Mouse (Mus musculus) liver, adult 2 months (tissue): Measurements from ENCODE around the gene Flcn. TPM values are rescaled to one million over a fixed set of nuclear protein-coding genes. Genes with fewer than 3 reads are reported as not detected.

Source experiments
- DNase-seq: peaks from one replicate; pipeline ENCODE4 v3.0.0-alpha.2; 2011; ENCODE audit warnings: low read depth, low spot score; ENCODE audit errors: extremely low read depth
- H3K27ac ChIP-seq: fragments of 200-500 bp; replicated peaks from 2 replicates; pipeline ENCODE4 v1.5.1; 2012; ENCODE audit warnings: low read depth, mild to moderate bottlenecking, control low read depth, inconsistent platforms, low read length; ENCODE audit not compliant: insufficient read depth
- H3K27me3 ChIP-seq: fragments of 200-500 bp; 2 replicates; pipeline ENCODE4 v1.6.1; 2012; ENCODE audit warnings: mild to moderate bottlenecking, moderate library complexity, low read length, inconsistent platforms; ENCODE audit not compliant: control insufficient read depth, insufficient read depth
- H3K36me3 ChIP-seq: fragments of 200-500 bp; 2 replicates; pipeline ENCODE4 v1.6.1; 2012; ENCODE audit warnings: low read length, inconsistent platforms; ENCODE audit not compliant: control insufficient read depth, insufficient read depth
- H3K4me1 ChIP-seq: fragments of 200-500 bp; 2 replicates; pipeline ENCODE4 v1.6.1; 2011; ENCODE audit warnings: low read length; ENCODE audit not compliant: control insufficient read depth, insufficient read depth
- H3K4me3 ChIP-seq: fragments of 200-500 bp; 2 replicates; pipeline ENCODE4 v1.5.1; 2011; ENCODE audit warnings: low read depth, mild to moderate bottlenecking, control low read depth, low read length, moderate library complexity; ENCODE audit not compliant: insufficient read depth
- H3K79me2 ChIP-seq: fragments of 200-500 bp; 2 replicates; pipeline ENCODE4 v1.6.1; 2012; ENCODE audit warnings: inconsistent platforms, mild to moderate bottlenecking, low read length, moderate library complexity; ENCODE audit not compliant: control insufficient read depth, insufficient read depth
- H3K9ac ChIP-seq: fragments of 200-500 bp; 2 replicates; pipeline ENCODE4 v1.6.1; 2012; ENCODE audit warnings: low read depth, mild to moderate bottlenecking, control low read depth, inconsistent platforms, low read length
- CTCF ChIP-seq: fragments of 200-500 bp; IDR thresholded peaks from 2 replicates; pipeline ENCODE4 v1.5.1; 2011; ENCODE audit warnings: low read depth, low read length, control low read depth
- POLR2A ChIP-seq: fragments of 200-500 bp; IDR thresholded peaks from 2 replicates; pipeline ENCODE4 v1.6.1; 2011; ENCODE audit warnings: low read length, control low read depth; ENCODE audit not compliant: insufficient read depth; ENCODE audit errors: extremely low read depth
- WGBS: fragments of 180-500 bp; shearing (Covaris S2); methylation state at CpG from one replicate; pipeline ENCODE4 v1.1.7; 2018; 5-methylcytosine and 5-hydroxymethylcytosine counted together
- polyA plus RNA-seq: library from polyadenylated mRNA; depleted of rRNA; stranded (reverse); fragments of >200 nt; gene quantifications from 2 replicates; pipeline ENCODE4 v1.2.3, GENCODE M21; 2012
- total RNA-seq: library from RNA; depleted of rRNA; stranded (reverse); fragments of >200 nt; gene quantifications from 2 replicates; pipeline ENCODE4 v1.2.3, GENCODE M21; 2014

Gene Flcn
- total and polyA plus RNA-seq, 2 experiments: 24.6 to 31.4 TPM

DNA sequence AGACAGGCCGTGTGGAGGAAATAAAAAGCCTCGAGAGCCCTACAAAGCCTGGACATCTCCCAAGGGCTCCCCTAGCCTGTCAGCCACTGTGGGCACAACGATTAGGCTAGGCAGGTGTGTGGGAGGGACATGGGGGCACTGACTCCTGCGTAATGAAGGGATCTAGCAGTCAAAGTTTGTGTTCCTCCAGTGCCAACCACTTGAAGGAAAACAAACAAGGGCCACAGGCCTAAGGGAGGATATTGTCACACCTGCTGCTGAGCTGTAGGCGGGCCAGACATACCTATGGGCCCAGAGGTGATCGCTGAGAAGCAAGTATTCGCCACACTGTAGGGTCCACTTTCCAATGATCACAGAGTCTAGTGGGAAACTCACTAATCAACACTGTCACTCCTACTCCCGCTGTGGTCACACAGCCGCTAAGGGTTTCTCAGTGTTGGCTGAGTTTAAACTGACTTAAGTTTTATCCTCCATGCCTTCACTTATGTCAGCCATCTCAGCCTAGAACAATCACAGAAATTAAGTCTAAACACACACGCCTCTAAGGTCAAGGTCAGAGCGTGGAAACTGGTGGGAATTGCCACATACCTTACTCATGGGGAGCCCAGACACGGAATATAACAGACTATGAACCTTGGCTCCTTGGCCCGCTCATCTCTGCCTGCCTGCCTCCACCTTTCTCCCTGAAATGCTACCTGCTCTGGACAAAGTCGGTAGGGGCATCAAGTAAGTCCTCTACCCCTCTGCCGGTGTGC, 23.2 kb downstream of the Flcn start:
- peak overlapping the region; percentile 64 for H3K4me3 ChIP-seq
- WGBS: 45% methylated on average over 15 of the region's 15 CpGs

DNA sequence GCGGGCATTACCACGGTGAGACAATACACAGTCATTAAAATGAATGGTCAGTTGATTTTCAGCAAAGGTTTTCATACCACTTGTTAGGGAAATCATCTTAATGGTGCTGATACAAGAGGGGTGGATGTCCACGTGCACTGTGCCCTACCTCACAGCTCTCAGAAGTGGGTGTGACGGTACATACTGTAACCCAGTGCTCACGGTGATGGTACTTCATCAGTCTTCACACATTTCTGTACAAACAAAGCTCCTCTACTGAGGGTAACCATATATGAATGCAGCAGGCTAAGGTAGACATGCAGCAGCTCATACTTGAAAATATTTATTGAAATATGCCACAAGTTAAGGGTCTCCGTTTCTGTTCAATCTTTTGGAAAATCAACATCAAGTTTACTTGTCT, 26.2 kb downstream of the Flcn start:
- Histone ChIP-seq H3K27me3 (no peaks in the 10 kb centered on the region), H3K9ac (no peak overlapping the region), H3K36me3 (no peaks in the 10 kb centered on the region), H3K27ac (no peak overlapping the region), H3K79me2 (no peaks in the 10 kb centered on the region), H3K4me1 (peaks cover 8% of the 10 kb centered on the region), H3K4me3 (no peak overlapping the region)
- 88% methylated on average over 6 of the region's 6 CpGs for WGBS
- DNase-seq: no peak
- no peak for TF ChIP-seq CTCF
- no peak for TF ChIP-seq POLR2A

More for the DNA sequence above, 23.2 kb downstream of the Flcn start:
- TF ChIP-seq POLR2A: no peak
- no peak for TF ChIP-seq CTCF
- DNase-seq: peak; percentile 77
- H3K9ac ChIP-seq: peak overlapping the region; percentile 72
- no peaks in the 10 kb centered on the region for H3K36me3 ChIP-seq
- H3K27me3 ChIP-seq: no peaks in the 10 kb centered on the region
- peak overlapping the region; percentile 60 for H3K27ac ChIP-seq
- no peaks in the 10 kb centered on the region for H3K79me2 ChIP-seq
- peaks cover 8% of the 10 kb centered on the region for H3K4me1 ChIP-seq

DNA sequence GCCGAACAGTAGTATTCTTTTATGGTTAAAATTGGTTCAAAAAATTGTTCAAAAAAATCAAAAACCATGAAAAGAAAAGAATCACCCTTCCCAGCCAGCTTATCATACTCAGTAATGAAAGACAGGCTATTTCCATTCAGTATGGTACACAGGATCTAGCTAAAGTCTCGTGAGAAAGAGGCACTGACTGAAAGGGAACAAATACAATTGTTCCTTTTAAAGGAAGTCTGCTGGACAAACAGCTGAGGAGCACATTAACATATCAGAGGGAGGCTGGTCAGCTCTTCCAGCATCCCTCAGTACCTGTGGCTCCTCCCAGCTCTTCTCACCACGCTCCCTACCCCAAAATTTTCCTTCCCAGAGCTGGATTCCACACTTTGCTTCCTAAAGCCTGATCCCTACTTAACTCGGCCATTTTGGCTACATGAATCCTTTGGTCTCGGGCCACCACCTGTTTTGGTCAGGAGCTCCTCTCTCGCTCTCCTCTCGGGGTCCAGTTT, 27.7 kb downstream of the Flcn start:
- Histone ChIP-seq H3K4me1 (peaks cover 13% of the 10 kb centered on the region), H3K79me2 (no peaks in the 10 kb centered on the region), H3K27me3 (no peaks in the 10 kb centered on the region), H3K4me3 (no peak overlapping the region), H3K27ac (no peak overlapping the region), H3K36me3 (no peaks in the 10 kb centered on the region), H3K9ac (no peak overlapping the region)
- DNase-seq: no peak
- no peak for TF ChIP-seq POLR2A
- no peak for TF ChIP-seq CTCF
- 87% methylated on average over 7 of the region's 7 CpGs for WGBS

DNA sequence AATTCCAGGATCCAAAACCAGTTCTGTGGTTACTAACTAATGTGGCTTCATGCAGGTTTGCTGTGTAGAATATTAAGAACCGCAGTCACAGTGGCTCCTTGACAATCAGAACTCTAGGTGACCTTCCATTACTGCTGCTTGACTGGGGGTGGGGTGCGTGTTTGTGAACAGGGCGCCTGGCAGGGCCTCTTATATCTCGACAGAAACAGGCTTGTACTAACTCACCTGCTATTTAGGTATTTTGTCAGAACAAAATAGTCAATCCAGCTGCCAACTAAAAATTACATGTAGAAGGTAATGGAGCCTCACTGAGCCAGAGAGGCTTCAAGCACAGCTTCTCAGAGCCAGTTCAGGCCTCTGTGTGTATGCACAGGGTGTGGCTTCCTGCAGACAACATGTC, 29.6 kb downstream of the Flcn start:
- Histone ChIP-seq H3K79me2 (no peaks in the 10 kb centered on the region), H3K4me1 (peaks cover 5% of the 10 kb centered on the region), H3K27ac (no peak overlapping the region), H3K9ac (no peak overlapping the region), H3K27me3 (no peaks in the 10 kb centered on the region), H3K36me3 (peaks cover under 1% of the 10 kb centered on the region; the same call in 1 of the 2 replicates), H3K4me3 (no peak overlapping the region)
- TF ChIP-seq POLR2A: no peak
- no peak for TF ChIP-seq CTCF
- no peak for DNase-seq
- WGBS: 89% methylated on average over 4 of the region's 4 CpGs

DNA sequence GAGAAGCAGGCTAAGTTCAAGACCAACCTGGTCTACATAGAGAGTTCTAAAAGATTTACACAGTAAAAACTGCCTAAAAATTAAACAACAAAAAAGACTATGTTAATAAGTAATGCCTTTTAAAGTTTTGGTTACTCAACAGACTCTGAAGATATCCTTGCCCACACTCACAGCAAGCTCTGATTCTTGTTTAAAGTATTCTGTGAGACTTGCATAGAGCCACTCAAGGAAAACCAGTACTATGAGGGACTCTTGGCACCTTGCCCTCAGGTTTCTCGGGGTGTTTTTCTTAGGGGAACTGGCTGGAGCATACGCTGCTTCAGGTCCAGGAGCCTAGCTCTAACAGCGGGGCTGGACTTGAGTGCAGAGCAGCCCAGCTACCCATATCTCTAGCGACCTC, 30.4 kb downstream of the Flcn start:
- H3K9ac ChIP-seq: no peak overlapping the region
- DNase-seq: no peak
- TF ChIP-seq CTCF: no peak
- no peak for TF ChIP-seq POLR2A
- peaks cover 3% of the 10 kb centered on the region for H3K36me3 ChIP-seq
- no peak overlapping the region for H3K4me3 ChIP-seq
- no peaks in the 10 kb centered on the region for H3K27me3 ChIP-seq
- no peaks in the 10 kb centered on the region for H3K79me2 ChIP-seq
- peaks cover 5% of the 10 kb centered on the region for H3K4me1 ChIP-seq
- 93% methylated on average over 4 of the region's 4 CpGs for WGBS
- H3K27ac ChIP-seq: no peak overlapping the region

DNA sequence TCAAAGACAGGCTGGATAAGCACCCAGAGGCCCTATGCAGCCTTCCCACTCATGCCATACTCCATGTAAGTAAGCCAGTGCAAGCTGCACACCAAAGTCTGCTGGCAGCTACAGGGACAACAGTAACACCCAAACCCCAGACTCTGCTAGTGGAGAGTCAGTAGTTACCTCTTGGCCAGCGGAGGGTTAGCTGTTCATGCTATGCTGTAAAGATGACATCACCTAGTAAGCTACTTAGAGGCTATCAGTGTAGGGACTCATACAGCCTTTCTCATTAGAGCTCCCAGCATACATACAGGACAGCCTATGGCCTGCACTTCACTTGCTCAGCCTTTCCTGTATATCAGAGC, 31.0 kb downstream of the Flcn start:
- 79% methylated on average over 1 of the region's 1 CpGs for WGBS
- Histone ChIP-seq H3K27ac (no peak overlapping the region), H3K4me3 (no peak overlapping the region), H3K4me1 (peaks cover 5% of the 10 kb centered on the region), H3K27me3 (no peaks in the 10 kb centered on the region), H3K79me2 (no peaks in the 10 kb centered on the region), H3K36me3 (peaks cover 6% of the 10 kb centered on the region), H3K9ac (no peak overlapping the region)
- TF ChIP-seq CTCF (no peak), POLR2A (no peak)
- DNase-seq: no peak
